Mouse (Mus musculus) myocyte (in vitro differentiated cells): ENCODE results near the gene Olfr348. TPM values are rescaled to one million over a fixed set of nuclear protein-coding genes. Genes with fewer than 3 reads are reported as not detected.

Source experiments
- H3K27me3 ChIP-seq: one replicate; pipeline ENCODE4 v1.6.1; 2011; ENCODE audit not compliant: control insufficient read depth, insufficient read depth, insufficient read length
- H3K36me3 ChIP-seq: one replicate; pipeline ENCODE4 v1.6.1; 2011; ENCODE audit not compliant: control insufficient read depth, insufficient read depth
- H3K4me2 ChIP-seq: one replicate; pipeline ENCODE4 v1.6.1; 2011; ENCODE audit warnings: low read depth, control low read depth
- H3K4me3 ChIP-seq: one replicate; pipeline ENCODE4 v1.5.1; 2011; ENCODE audit warnings: mild to moderate bottlenecking, control low read depth, moderate library complexity
- H3K79me2 ChIP-seq: one replicate; pipeline ENCODE4 v1.6.1; 2011; ENCODE audit not compliant: control insufficient read depth, insufficient read depth
- H3ac ChIP-seq: one replicate; pipeline ENCODE4 v1.6.1; 2011; ENCODE audit not compliant: control insufficient read depth, insufficient read length
- CEBPB ChIP-seq: IDR thresholded peaks from 2 replicates; pipeline ENCODE4 v1.6.1; 2011; ENCODE audit warnings: mild to moderate bottlenecking, moderate library complexity; ENCODE audit not compliant: poor library complexity, insufficient read depth, severe bottlenecking
- E2F4 ChIP-seq: IDR thresholded peaks from one replicate; pipeline ENCODE4 v1.6.1; 2011; ENCODE audit warnings: mild to moderate bottlenecking, control low read depth, moderate library complexity; ENCODE audit not compliant: insufficient read depth
- MAX ChIP-seq: IDR thresholded peaks from one replicate; pipeline ENCODE4 v1.6.1; 2011; ENCODE audit warnings: low read depth, mild to moderate bottlenecking, control low read depth
- MYOD1 ChIP-seq, 3 experiments: IDR thresholded peaks; one replicate each; pipeline ENCODE4 v1.6.1; 2011; ENCODE audit warnings: control low read depth in 2 of 3, low read depth in 2 of 3, mild to moderate bottlenecking in 2 of 3, moderate library complexity in 1 of 3; ENCODE audit not compliant: insufficient read length in 2 of 3, control insufficient read depth in 1 of 3
- MYOG ChIP-seq, 3 experiments: IDR thresholded peaks; one replicate each; pipeline ENCODE4 v1.6.1; 2011; ENCODE audit warnings: control low read depth in 2 of 3, low read depth in 2 of 3, mild to moderate bottlenecking in 2 of 3; ENCODE audit not compliant: insufficient read length in 2 of 3, control insufficient read depth in 1 of 3, insufficient read depth in 1 of 3
- POLR2A ChIP-seq: IDR thresholded peaks from one replicate; pipeline ENCODE4 v1.6.1; 2011; ENCODE audit warnings: low read depth, mild to moderate bottlenecking, control low read depth, moderate library complexity; ENCODE audit not compliant: insufficient read length
- POLR2AphosphoS2 ChIP-seq: IDR thresholded peaks from one replicate; pipeline ENCODE4 v1.6.1; 2011; ENCODE audit warnings: low read depth, control low read depth; ENCODE audit not compliant: insufficient read length
- REST ChIP-seq: IDR thresholded peaks from one replicate; pipeline ENCODE4 v1.6.1; 2011; ENCODE audit warnings: mild to moderate bottlenecking, control low read depth, moderate library complexity; ENCODE audit not compliant: insufficient read depth, insufficient read length
- SRF ChIP-seq: IDR thresholded peaks from one replicate; pipeline ENCODE4 v1.6.1; 2011; ENCODE audit warnings: low read depth; ENCODE audit not compliant: control insufficient read depth, insufficient read length
- TCF12 ChIP-seq: IDR thresholded peaks from one replicate; pipeline ENCODE4 v1.6.1; 2011; ENCODE audit warnings: mild to moderate bottlenecking, control low read depth; ENCODE audit not compliant: poor library complexity, insufficient read depth, severe bottlenecking
- TCF3 ChIP-seq: IDR thresholded peaks from one replicate; pipeline ENCODE4 v1.6.1; 2011; ENCODE audit warnings: low read depth, control low read depth; ENCODE audit not compliant: insufficient read length
- USF1 ChIP-seq: IDR thresholded peaks from one replicate; pipeline ENCODE4 v1.6.1; 2011; ENCODE audit warnings: low read depth, mild to moderate bottlenecking, control low read depth, moderate library complexity
- polyA plus RNA-seq: library from polyadenylated mRNA; unstranded; fragments of >200 nt; fragmentation: generic; extraction: Trizol; gene quantifications from one replicate; pipeline ENCODE4 v1.2.1, GENCODE M21; 2012; ENCODE audit warnings: missing spikeins

Olfr348 gene
- polyA plus RNA-seq, result not detected

- H3K36me3 ChIP-seq, result no peaks in the 10 kb centered on the region
- no peaks in the 10 kb centered on the region for H3K79me2 ChIP-seq
- H3K4me2 ChIP-seq, result no peak within 1 kb of the TSS
- no peak within 1 kb of the TSS for H3ac ChIP-seq
- no peak for TF ChIP-seq CEBPB
- TF ChIP-seq MYOD1 (IDR thresholded peaks at IDR 0.05; ENCODE audit: control insufficient read depth in 1 of 3, insufficient read length in 2 of 3, low read depth in 2 of 3), result no peak
- no peak for TF ChIP-seq SRF
- no peak for TF ChIP-seq MAX
- TF ChIP-seq POLR2AphosphoS2, result no peak
- no peak for TF ChIP-seq MYOG (IDR thresholded peaks at IDR 0.05; ENCODE audit: control insufficient read depth in 1 of 3, insufficient read depth in 1 of 3, insufficient read length in 2 of 3, low read depth in 2 of 3)
- H3K4me3 ChIP-seq, result no peak within 1 kb of the TSS
- H3K27me3 ChIP-seq, result no peaks in the 10 kb centered on the region
These were observed at the start of gene Olfr348 for GRCm38 (mm10) chr2:36783976-36784375. Gene Olfr348, plus strand, starts transcription at chr2:36784276.

DNA sequence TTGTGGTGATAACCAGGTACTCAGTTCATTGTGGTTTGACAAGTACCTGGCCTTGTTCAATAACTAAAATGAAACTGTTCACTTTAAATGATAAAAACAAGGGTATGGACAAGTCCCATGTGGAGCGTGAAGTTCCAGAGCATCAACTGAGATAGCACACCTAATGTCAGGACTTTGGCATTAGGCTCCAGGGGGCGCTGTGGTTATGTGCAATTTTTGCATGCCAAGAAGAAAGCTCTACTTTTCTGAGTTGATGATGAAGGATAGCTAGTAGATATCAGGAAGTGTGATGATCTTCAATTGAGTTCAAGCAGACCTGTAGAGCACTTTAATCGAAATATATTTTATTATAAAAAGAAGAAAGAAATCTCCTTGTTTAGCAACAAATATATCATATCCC, 47.9 kb upstream of the Olfr348 start:
- Histone ChIP-seq H3ac (no peak overlapping the region), H3K4me3 (no peak overlapping the region), H3K27me3 (no peaks in the 10 kb centered on the region), H3K79me2 (no peaks in the 10 kb centered on the region), H3K4me2 (no peak overlapping the region), H3K36me3 (no peaks in the 10 kb centered on the region)
- TF ChIP-seq POLR2AphosphoS2, result no peak
- TF ChIP-seq USF1, result no peak

- Histone ChIP-seq H3K4me2 (no peak within 1 kb of the TSS), H3K4me3 (no peak within 1 kb of the TSS), H3ac (no peak within 1 kb of the TSS), H3K27me3 (no peaks in the 10 kb centered on the region), H3K36me3 (no peaks in the 10 kb centered on the region), H3K79me2 (no peaks in the 10 kb centered on the region)
- TF ChIP-seq TCF3 (no peak), CEBPB (no peak), MAX (no peak), REST (no peak), POLR2A (no peak), MYOG (IDR thresholded peaks at IDR 0.05; ENCODE audit: control insufficient read depth in 1 of 3, insufficient read depth in 1 of 3, insufficient read length in 2 of 3, low read depth in 2 of 3) (no peak), E2F4 (no peak), POLR2AphosphoS2 (no peak), TCF12 (no peak)
These were observed 6.2 kb downstream of the Olfr348 start, which contains the start of gene Olfr50 for GRCm38 (mm10) chr2:36790238-36790637. Gene Olfr50, plus strand, starts transcription at chr2:36790538.

DNA sequence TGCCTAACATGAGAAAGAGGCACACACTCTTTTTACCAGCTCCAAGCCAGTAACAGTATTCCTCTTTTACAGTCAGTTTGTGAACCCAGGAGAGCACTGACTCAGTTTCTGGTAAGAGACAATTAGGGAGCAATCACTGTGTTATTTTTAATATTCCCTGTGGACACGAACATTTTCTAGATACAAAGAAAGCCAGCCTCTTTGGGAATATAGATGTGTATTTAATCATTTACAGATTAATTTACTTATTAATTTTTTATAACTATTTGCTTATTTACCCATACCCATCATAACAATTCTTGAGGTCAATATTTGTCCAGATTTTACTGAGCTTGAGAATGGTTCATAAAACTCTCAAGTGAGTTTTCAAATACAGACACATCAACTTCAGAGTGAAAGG, 32.9 kb downstream of the Olfr348 start, which contains the start of gene Olfr3:
Olfr3 (minus strand) TSS at position 101 of the 400 bp plus-strand sequence.
- no peak within 1 kb of the TSS for H3ac ChIP-seq
- no peaks in the 10 kb centered on the region for H3K27me3 ChIP-seq
- no peaks in the 10 kb centered on the region for H3K36me3 ChIP-seq
- no peaks in the 10 kb centered on the region for H3K79me2 ChIP-seq
- TF ChIP-seq POLR2AphosphoS2, result no peak
- no peak for TF ChIP-seq TCF3
- TF ChIP-seq REST, result no peak
- TF ChIP-seq USF1, result no peak
- TF ChIP-seq E2F4, result no peak
- no peak within 1 kb of the TSS for H3K4me2 ChIP-seq
- no peak within 1 kb of the TSS for H3K4me3 ChIP-seq

Other genes with a start within 250 kb of the Olfr348 start
- gene Olfr344, start 217.6 kb upstream of the Olfr348 start, polyA plus RNA-seq, result not detected
- gene Olfr345, start 144.2 kb upstream of the Olfr348 start, polyA plus RNA-seq, result not detected
- gene Olfr346, start 98.5 kb upstream of the Olfr348 start, polyA plus RNA-seq, result not detected
- not detected for gene Olfr347, start 52.4 kb upstream of the Olfr348 start, polyA plus RNA-seq
- not detected for gene Olfr50, start 6.3 kb downstream of the Olfr348 start, polyA plus RNA-seq
- not detected for gene Olfr3, start 32.8 kb downstream of the Olfr348 start, polyA plus RNA-seq
- gene Olfr350, start 62.0 kb downstream of the Olfr348 start, polyA plus RNA-seq, result not detected
- gene Olfr351, start 78.4 kb downstream of the Olfr348 start, polyA plus RNA-seq, result not detected
- gene Olfr352, start 84.2 kb downstream of the Olfr348 start, polyA plus RNA-seq, result not detected
- not detected for gene Olfr353, start 108.7 kb downstream of the Olfr348 start, polyA plus RNA-seq
- gene Olfr354, start 121.4 kb downstream of the Olfr348 start, polyA plus RNA-seq, result not detected
- gene Olfr355, start 144.6 kb downstream of the Olfr348 start, polyA plus RNA-seq, result not detected
- not detected for gene Olfr356, start 152.8 kb downstream of the Olfr348 start, polyA plus RNA-seq
- not detected for gene Olfr357, start 209.6 kb downstream of the Olfr348 start, polyA plus RNA-seq
- not detected for gene Olfr358, start 225.1 kb downstream of the Olfr348 start, polyA plus RNA-seq